Mouse (Mus musculus): Measurements from ENCODE around the gene Vangl2.

DNA sequence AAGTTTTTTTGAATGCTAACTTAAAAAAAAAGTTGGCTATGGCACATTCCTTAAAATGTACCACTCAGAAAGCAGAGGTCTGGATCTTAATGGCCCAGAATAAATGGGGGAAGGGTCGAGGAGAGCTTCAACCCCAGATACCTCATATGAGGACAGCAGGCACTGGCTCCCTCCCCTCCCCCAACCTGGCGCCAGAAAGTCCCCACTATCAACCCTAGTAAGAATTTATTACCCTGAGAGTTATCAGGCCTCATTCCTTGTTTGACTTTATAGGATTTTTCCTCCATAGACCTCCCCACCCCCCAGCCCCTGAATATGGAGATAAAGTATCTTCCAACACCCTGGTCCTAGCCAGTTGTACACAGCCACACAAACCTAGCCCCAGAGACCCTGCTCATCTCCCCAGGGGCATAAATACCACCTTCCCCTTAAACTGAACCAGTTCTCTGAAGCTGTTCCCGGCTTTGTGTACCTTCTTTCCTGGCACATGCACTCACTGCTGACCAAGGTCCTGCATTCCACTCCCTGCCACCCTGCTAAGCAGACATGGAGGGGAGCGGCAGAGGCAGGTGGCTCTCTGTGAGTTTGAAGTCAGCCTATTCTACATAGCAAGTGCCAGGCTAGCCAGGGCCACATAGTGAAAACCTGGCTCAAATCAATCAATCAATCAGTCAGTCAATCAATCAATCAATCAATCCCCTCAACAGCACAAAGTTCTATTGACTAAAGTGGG lies 35.2 kb upstream of the Vangl2 start:
- TF ChIP-seq CTCF (IDR thresholded peaks at IDR 0.05; ENCODE audit: control insufficient read depth, insufficient read depth, low read length) (no peak), POLR2A (IDR thresholded peaks at IDR 0.05; ENCODE audit: borderline replicate concordance, control insufficient read depth, low read depth, low read length) (no peak)
